Mouse (Mus musculus): Measurements from ENCODE around the gene Gm49378. TPM values are rescaled to one million over a fixed set of nuclear protein-coding genes. Genes with fewer than 3 reads are reported as not detected.
A peak's percentile ranks its signal among the peaks of the same experiment; 100 is the strongest.

Gene Gm49378
- total RNA-seq, 1 experiment from 2014 or later, result 2.8 TPM

DNA sequence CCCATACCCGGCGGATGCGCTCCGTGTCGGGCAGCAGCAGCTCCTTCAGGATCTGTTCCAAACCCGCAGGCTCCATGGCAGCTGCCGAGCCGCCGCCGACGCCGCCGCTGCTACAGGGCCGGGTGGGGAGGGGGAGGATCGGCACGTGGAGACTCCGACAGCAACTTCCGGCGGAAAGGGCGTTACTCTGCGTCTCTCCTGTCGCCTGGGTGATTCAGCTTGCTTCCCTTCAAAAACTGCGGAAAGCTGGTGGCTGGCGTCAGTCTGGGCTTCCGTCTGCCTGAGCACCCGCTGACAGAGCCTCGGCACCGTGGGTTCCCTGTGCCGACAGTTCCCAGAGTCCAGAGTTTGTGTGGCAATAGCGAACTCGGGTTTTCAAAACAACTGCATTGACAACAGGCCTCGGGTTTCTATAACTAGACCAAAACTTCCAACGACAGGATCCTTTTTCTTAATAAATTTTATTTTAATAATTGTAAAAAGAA is 2.1 kb downstream of the Gm49378 start, which contains the start of gene Ipo4:
TSS of gene Ipo4 (minus strand) at position 435 of the 485 bp plus-strand sequence.
- ATAC-seq (ENCODE audit: extremely low read depth, insufficient number of reproducible peaks, low FRiP score, poor library complexity, severe bottlenecking), result peak; percentile 88

DNA sequence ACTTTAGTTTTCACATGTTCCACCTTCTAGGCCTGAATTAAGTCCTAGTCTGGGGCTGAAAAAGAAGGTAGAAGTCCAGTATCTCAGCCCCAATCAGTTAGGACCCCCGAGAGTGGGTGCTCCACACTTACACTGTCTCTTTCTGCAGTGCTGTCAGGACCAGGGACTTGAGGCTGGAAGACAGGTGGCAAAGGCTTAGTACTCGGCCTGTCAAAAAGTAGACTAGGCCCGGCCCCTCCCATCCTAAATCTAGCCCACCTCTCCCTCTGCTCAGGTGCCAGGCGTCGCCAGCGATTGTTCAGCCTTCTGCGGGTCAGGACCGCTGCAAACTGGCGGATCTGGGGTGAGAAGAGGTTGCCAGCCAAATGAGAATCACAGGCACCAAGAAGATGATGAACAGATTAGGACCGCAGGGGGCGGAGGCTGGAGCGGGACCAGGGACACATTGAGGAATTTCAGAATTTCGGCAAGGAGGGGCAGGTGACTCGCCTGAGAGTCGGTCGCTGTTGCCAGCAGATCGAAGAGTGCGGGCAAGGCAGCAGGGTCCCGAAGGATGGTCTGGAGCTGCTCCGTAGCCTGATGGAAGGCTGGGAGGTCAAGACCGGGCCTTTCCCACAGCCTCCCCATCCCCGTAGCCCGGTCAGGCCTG is 2.7 kb downstream of the Gm49378 start:
- no peak for ATAC-seq (ENCODE audit: extremely low read depth, insufficient number of reproducible peaks, low FRiP score, poor library complexity, severe bottlenecking)

DNA sequence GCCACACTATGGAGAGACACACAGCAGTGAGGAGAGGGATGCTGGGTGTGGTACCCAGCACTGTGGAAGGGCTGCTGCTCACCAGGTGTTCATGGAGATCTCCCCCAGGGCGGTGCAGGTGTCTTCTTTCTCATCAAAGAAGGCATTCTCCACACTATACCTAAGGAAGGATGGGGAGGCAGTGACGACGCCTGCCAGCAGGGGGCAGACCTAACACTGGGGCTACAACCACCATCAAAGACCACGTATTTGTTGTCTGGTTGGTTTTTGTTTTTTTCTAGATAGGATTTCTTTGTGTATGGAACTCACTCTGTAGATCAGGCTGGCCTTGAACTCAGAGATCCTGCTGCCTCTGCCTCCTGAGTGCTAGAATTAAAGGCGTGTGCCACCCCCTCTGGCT is 8.4 kb downstream of the Gm49378 start:
- ATAC-seq (ENCODE audit: extremely low read depth, insufficient number of reproducible peaks, low FRiP score, poor library complexity, severe bottlenecking), result peak; percentile 70

DNA sequence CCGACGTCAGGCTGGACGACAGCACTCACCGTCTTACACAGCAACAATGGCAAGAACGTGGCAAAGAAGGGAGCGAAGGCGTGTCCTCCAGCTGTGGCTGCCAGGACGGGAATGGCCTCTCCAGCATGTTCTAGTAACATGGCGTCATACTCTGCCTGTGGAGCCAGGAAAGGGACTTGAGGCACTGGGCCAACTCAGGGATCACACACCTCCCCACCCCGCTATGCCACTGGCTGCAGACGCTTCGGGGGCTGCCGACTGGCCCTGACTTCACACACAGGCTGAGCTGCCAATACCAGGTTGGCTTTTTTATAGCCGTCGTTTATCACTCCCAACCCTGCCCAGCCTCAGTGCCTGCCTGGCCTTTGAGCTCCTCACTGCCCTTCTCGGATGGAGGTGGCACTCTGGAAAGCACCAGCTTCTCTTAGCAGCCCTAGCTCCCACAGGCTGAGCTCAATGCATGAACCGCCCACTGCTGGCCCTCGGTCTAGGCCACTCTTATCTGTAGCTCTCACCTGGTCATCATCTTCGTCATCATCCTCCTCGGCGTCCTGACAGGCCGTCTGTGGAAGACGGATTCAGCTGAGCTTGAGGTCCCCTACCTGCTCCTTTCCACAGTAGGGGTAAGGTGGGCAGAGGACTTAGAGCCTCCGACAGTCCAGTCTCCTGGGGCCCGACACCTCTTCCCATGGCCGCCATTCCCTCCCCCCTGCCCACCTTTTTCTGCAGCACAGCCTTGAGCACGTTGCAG is 9.4 kb downstream of the Gm49378 start:
- ATAC-seq (ENCODE audit: extremely low read depth, insufficient number of reproducible peaks, low FRiP score, poor library complexity, severe bottlenecking), result no peak

DNA sequence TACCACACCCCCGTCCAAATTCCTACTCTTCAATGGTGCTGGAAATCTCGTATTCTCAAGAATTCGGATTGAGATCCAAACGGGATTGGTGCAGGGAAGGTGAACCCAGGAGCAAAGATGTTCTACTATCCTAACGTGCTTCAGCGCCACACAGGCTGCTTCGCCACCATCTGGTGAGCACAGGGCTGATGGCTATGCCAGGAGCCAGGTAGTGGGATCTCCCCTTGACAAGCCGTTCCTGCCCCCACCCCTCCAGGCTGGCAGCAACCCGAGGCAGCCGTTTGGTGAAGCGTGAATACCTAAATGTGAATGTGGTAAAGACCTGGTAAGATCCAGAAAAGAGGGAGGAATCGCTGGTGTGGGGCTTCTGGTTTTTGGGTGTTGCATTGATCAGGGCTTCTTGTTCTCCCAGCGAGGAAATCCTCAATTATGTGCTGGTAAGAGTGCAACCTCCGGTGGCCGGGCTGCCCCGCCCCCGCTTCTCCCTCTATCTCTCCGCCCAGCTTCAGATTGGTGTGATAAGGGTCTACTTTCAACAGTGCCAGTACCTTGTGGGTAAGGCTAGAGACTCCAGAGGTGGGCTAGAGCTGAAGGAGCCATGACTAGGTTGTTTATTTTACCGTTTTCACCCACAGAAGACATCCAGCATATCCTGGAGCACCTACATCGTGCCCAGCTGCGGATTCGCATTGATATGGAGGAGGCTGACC is 19.1 kb downstream of the Gm49378 start:
- no peak for ATAC-seq (ENCODE audit: extremely low read depth, insufficient number of reproducible peaks, low FRiP score, poor library complexity, severe bottlenecking)

DNA sequence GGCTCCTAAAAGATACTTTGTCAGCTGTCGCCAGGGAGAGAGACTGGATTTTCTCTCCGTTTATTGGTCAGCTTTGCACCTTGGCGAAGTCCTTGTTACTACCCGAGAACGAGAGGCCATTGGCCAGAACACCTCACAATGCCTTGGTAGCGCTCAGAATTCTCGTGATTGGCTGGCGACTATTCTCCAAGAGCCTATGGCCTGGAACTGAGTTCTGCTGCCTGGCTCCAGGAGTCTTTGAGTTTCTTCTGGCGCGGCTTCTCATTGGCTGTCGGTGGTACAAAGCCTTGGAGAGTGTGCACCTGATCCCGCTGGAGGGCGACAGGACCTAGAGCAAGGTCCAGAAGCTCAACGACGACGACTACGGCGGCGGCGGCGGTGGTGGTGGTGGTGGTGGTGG is 19.9 kb downstream of the Gm49378 start, which contains the start of gene Rec8:
TSS of gene Rec8 (plus strand) at position 216 of the 400 bp plus-strand sequence.
- peak; percentile 40; the same call in 1 of the 2 replicates for ATAC-seq (ENCODE audit: extremely low read depth, insufficient number of reproducible peaks, low FRiP score, poor library complexity, severe bottlenecking)

DNA sequence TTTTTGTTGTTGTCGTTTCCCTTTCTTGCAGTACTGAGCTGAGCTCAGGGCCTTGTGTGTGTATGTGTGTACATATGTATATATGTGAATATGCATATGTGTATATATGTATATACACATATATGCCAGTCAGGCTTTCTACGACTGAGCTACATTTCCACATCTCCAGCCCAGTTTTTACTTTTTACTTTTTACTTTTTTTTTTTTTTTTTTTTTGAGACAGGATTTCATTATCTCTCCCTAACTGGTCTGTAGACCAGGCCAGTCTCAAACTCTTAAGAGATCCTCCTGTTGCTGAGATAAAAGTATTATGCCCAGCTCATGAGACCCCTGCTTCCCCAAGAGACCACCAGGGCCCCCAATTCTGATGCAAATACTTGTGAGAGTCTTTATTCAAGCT is 20.9 kb downstream of the Gm49378 start:
- ATAC-seq (ENCODE audit: extremely low read depth, insufficient number of reproducible peaks, low FRiP score, poor library complexity, severe bottlenecking), result no peak

DNA sequence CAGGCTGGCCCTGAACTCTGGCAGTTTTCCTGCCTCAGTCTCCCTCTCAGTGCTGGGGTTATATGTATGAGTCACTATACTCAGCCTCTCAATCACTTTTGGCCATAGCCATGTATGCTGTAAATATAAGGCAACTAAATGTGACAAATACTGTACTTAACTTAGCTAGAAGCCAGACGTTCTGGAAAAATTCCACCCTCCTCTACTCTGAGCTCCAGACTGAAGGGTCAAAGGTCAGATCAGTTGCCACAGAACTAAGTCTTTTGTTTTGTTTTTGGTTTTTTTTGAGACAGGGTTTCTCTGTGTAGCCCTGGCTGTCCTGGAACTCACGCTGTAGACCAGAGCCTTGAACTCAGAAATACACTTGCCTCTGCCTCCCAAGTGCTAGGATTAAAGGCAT is 21.8 kb downstream of the Gm49378 start:
- no peak for ATAC-seq (ENCODE audit: extremely low read depth, insufficient number of reproducible peaks, low FRiP score, poor library complexity, severe bottlenecking)

DNA sequence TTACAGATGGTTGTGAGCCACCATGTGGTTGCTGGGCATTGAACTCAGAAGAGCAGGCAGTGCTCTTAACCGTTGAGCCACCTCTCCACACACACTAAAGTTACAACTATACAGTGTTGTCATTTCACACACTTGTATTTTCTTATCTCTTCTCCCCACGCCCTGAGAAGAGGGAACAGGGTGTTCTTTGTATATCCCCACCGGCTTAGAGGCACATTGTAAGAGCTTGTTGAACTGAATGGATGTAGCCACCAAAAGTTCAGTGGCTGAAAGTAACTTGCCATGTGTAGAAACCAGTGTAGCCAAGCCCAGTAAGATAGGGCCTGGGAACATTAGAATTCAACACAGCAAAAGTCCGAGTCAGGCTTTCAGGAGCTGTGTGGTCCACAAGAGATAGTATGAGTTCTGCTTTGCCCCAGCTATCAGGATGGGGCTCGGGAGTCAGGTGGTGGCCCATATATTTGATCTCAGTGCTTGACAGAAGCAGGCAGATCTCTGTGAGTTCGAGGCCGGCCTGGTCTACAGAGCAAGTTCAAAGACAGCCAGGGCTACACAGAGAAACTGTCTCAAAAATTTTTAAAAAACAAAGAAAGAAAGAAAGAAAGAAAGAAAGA is 23.0 kb downstream of the Gm49378 start:
- no peak for ATAC-seq (ENCODE audit: extremely low read depth, insufficient number of reproducible peaks, low FRiP score, poor library complexity, severe bottlenecking)

DNA sequence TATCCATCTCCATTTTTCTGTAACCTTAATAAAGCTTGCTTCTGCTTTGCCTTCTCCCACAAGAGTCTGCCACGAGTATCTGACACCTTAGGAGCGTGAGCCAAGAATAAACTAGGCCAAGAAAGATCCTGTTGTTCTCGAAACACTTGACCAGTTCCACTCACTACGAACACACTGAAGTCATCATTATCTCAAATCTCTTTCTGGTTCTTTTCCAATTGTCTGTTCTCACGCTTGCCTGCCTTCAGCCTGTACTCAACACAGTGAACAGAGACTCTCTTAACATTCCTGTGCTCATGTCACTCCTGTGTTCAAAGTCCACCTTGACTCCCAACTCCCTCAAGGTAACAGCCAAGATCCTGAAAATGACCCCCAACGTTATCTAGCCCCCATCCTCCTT is 24.3 kb downstream of the Gm49378 start:
- ATAC-seq (ENCODE audit: extremely low read depth, insufficient number of reproducible peaks, low FRiP score, poor library complexity, severe bottlenecking), result no peak

DNA sequence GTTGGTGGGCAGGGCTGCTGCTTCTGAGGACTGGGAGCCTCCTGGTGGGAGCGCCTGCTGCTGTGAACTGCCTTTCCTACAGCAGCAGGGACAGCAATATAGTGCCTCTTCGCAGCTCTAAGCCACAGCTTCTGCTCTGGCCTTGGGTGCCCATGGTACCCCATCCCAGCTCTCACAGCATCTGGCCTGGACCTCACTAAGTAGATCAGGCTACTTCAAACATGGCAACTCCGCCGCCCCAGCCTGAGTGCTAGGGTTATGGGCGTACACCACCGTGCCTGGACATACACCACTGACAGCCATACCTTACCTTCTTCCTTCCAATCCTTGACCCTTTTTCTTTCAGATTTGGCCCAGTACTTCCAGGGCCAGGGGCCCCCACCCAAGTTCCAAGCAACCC is 29.4 kb downstream of the Gm49378 start:
- ATAC-seq (ENCODE audit: extremely low read depth, insufficient number of reproducible peaks, low FRiP score, poor library complexity, severe bottlenecking), result no peak

DNA sequence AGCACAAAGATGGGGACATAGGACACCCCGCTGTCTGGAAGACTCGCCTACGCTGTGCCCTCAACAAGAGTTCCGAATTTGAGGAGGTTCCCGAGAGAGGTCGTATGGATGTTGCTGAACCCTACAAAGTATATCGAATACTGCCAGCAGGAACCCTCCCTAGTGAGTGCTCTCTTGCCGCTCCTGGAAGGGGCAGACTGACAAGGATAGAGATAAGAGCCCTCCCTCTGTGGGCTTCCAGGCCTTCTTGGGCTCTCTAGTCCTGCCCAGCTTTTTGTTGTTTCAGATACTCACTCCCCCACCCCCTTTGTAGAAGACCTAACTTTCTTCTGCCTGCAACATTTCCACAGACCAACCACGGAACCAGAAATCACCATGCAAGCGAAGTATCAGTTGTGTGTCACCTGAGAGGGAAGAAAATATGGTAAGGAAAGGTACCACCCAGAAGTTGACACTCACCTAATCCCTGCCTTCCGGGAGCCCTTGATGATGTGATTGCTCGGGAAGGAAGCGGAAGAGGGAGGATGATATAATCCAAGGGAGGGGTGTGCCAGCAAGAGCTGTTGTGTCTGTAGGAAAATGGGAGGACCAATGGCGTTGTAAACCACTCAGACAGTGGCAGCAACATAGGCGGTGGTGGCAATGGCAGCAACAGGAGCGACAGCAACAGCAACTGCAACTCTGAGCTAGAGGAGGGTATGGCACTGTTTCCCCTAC is 31.8 kb downstream of the Gm49378 start:
- ATAC-seq (ENCODE audit: extremely low read depth, insufficient number of reproducible peaks, low FRiP score, poor library complexity, severe bottlenecking), result no peak

DNA sequence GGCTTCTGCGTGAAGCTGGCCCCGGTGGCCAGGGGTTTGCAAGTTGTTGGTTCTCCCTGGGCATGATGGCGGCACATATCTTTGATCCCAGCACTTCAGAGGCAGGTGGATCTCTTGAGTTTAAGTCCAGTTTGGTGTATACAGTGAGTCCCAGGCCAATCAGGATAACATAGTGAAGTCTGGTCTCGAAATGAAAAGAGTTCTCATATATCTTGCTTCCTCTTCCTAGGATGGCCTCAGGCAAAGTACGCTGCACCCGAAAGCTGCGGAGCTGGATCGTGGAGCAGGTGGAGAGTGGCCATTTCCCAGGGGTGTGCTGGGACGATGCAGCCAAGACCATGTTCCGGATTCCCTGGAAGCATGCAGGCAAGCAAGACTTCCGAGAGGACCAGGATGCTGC is 32.9 kb downstream of the Gm49378 start:
- ATAC-seq (ENCODE audit: extremely low read depth, insufficient number of reproducible peaks, low FRiP score, poor library complexity, severe bottlenecking), result no peak

DNA sequence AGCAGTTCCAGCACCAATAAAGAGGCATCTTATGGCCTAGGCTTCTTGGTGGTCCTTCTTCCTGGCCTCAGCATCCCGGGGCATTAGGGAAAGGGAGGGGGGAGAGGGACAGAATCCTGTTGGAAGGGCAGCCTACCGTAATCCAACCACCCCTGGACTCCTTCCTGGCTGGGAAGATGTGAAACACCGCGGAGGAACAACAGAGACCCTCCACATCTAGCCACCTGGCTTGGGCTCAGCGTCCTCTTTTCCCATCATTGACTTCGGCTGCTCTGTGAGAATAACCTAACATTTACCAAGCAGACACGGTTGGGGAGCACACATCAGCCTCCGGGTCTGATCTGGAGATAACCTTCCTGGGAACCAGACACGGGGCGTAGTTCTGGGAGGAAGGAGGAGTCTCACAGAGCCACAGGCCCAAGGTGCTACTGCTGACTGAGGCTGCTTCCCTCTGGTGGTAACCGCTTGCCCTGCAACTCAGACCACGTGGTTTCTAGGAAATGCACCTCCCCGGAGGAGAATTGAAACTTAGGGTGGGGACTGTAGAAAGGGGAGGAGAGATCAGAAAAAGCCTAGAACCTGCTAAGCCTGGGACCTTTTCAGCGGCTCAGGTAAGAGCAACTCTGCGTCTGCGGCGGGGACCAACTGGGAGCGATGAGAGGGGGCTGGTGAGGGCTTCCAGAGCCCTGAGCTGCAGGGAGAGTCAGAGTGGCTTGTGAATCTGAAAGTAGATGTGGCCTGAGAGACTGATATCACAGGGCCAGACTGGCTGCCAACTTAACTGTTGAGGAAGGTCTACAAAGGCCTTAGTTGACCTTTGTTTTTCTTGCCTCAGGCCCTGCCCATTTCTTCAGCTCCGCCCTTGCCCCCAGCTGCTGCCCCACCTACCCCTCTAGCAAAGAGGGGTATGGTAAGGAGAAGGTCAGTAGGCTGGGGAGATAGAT is 33.8 kb downstream of the Gm49378 start:
- ATAC-seq (ENCODE audit: extremely low read depth, insufficient number of reproducible peaks, low FRiP score, poor library complexity, severe bottlenecking), result peak; percentile 90

DNA sequence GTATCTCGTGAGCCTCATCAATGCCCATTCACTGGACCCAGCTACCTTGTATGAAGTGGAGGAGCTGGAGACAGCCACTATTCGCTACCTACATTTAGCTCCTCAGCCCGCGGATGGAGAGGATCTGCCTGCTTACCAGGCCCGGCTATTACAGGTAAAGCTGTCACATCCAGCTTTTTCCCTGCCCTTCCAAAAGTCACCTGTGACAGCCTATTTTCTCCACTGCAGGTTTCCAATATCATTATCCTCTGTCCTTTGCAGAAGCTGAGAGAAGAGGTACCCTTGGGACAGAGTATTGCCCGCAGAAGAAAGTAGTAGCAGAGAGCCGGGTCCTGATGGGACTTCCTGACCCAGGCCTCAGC is 34.4 kb downstream of the Gm49378 start, which contains the start of gene Irf9:
TSS of gene Irf9 (plus strand) at position 301 of the 362 bp plus-strand sequence.
- ATAC-seq (ENCODE audit: extremely low read depth, insufficient number of reproducible peaks, low FRiP score, poor library complexity, severe bottlenecking), result no peak

DNA sequence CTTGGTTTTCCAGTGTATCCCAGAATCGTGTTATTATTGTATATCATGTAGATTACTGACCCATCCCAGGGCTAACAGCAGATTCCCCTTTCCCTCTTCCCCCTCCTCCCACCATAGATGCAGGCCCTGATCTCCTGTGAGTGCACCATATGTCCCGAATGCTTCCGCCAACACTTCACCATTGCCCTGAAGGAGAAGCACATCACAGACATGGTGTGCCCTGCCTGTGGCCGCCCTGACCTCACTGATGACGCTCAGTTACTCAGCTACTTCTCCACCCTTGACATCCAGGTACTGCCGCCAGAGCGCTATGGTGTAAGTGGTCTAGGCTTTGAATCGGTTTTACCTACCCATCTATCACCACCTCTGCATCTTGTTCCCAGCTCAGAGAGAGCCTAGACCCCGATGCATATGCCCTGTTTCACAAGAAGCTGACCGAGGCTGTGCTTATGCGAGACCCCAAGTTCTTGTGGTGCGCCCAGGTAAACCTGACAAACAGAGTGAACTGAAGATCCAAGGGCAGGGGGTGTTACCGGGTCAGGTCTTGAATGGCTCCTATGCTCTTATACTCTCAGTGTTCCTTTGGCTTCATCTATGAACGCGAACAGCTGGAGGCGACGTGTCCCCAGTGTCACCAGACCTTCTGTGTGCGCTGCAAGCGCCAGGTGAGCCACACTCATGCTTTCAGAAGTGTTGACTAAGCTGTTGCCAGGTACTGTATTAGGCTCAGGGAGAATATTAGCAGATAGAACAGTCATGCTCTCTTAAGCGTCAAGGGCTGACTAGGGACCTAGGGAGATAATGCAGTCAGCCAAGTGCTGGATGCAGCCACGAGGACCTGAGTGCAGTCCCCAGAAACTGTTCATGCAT is 38.9 kb downstream of the Gm49378 start:
- ATAC-seq (ENCODE audit: extremely low read depth, insufficient number of reproducible peaks, low FRiP score, poor library complexity, severe bottlenecking), result no peak

All from neutrophil, adult 5-6 weeks (primary cell).